8 mouse cellular contexts compared by ENCODE assay signal in genomic region chr9:117373164-117373741, GRCm38 (mm10).
DNase-seq lines count a peak whose midpoint lies in the region; ATAC-seq and TF ChIP-seq lines count a peak whose summit lies in the region.

No protein-coding gene starts in this region.

- no peaks in the 10 kb centered on the region for H3K79me2 ChIP-seq in myocyte (ENCODE audit: control insufficient read depth, insufficient read depth)

- no peak overlapping the region for H3K9ac ChIP-seq in kidney, embryonic 16.5 days (replicated peaks; ENCODE audit: low read length)

- no peak overlapping the region for H3ac ChIP-seq in myocyte (ENCODE audit: control insufficient read depth, insufficient read length)

- DNase-seq in retina, postnatal 1 day, result peak; percentile 14
- DNase-seq in retina, embryonic 14.5 days (ENCODE audit: low spot score), result no peak
- peak; percentile 97 for DNase-seq in heart, adult 11 months
- DNase-seq in thymus, postnatal 4 days, result no peak
- DNase-seq in layer of hippocampus, postnatal 10 days (ENCODE audit: low spot score in 2 of 2), result no peak
- DNase-seq in right cerebral cortex, postnatal 10 days (ENCODE audit: low spot score in 2 of 2), result no peak

- no peak overlapping the region for H3K4me3 ChIP-seq in kidney, embryonic 16.5 days (ENCODE audit: low read length)
- H3K4me3 ChIP-seq in myocyte, result no peak overlapping the region

- H3K4me2 ChIP-seq in kidney, embryonic 16.5 days (replicated peaks; ENCODE audit: low read depth, low read length), result no peak overlapping the region
- peak overlapping the region; percentile 4 for H3K4me2 ChIP-seq in myocyte (ENCODE audit: low read depth)

- TF ChIP-seq POLR2A in myocyte (IDR thresholded peaks at IDR 0.05; ENCODE audit: insufficient read length, low read depth), result no peak

- H3K27me3 ChIP-seq in kidney, embryonic 16.5 days (ENCODE audit: insufficient read depth, low read length), result no peaks in the 10 kb centered on the region
- H3K27me3 ChIP-seq in myocyte (ENCODE audit: control insufficient read depth, insufficient read depth, insufficient read length), result no peaks in the 10 kb centered on the region

- ATAC-seq in kidney, embryonic 16.5 days (ENCODE audit: low FRiP score, low TSS enrichment), result peak; percentile 44; the same call in 1 of the 2 replicates

- no peaks in the 10 kb centered on the region for H3K9me3 ChIP-seq in kidney, embryonic 16.5 days (ENCODE audit: low read length)

- no peaks in the 10 kb centered on the region for H3K36me3 ChIP-seq in kidney, embryonic 16.5 days (ENCODE audit: insufficient read depth, low read length)
- no peaks in the 10 kb centered on the region for H3K36me3 ChIP-seq in myocyte (ENCODE audit: control insufficient read depth, insufficient read depth)

- WGBS in kidney, embryonic 16.5 days, result 23% methylated on average over 7 of the region's 7 CpGs

- peaks cover 23% of the 10 kb centered on the region for H3K4me1 ChIP-seq in kidney, embryonic 16.5 days (ENCODE audit: insufficient read depth, low read length)

- 0 out of 2 replicates have a peak overlapping the region, but pooled peaks have one; percentile 22 for H3K27ac ChIP-seq in kidney, embryonic 16.5 days (ENCODE audit: low read length)

TF ChIP-seq in myocyte, 11 proteins besides CTCF, POLR2A, EP300 and RAD21:
- no peak for TF ChIP-seq MYOD1 (IDR thresholded peaks at IDR 0.05; ENCODE audit: control insufficient read depth in 1 of 3, insufficient read length in 2 of 3, low read depth in 2 of 3)
- TF ChIP-seq TCF12 (IDR thresholded peaks at IDR 0.05; ENCODE audit: insufficient read depth, poor library complexity, severe bottlenecking), result no peak

Comparison
In these comparisons a context has a peak if more than half of its experiments do, and no peak if none do; other contexts are left out.
1. DNase-seq: peak in retina, postnatal 1 day (single experiment) and heart, adult 11 months (single experiment); none in retina, embryonic 14.5 days (single experiment), thymus, postnatal 4 days (single experiment), layer of hippocampus, postnatal 10 days (0 of 2) and right cerebral cortex, postnatal 10 days (0 of 2).